Mouse (Mus musculus) embryo, embryonic 10 days (tissue): ENCODE data around the gene Atxn2l.

ENCODE experiments used
- DNase-seq: peaks from one replicate; pipeline ENCODE4 v3.0.0-alpha.2; 2015; ENCODE audit warnings: low spot score

Gene Atxn2l

DNA sequence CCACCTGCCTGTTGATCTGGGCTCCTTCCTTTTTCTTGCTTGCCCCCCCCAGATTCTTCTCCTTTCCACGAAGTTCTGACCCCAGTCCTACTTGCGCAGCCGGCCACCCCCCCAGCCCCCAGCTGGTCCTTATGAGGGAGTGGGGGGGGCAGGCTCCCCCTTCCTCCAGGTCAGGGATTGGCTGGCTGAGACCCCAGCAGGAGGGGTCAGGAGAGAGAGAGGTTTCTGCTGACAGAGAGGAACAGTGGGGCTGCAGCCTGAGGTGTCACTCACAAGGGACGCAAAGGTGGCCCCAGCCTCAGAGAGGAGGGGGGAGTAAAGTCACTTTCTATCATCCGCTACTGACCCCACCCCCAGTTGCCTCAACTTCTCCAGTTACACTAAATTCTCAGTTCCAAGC is 40.2 kb downstream of the Atxn2l start, which contains the start of gene Atp2a1:
Atp2a1 (minus strand) TSS at position 105 of the 400 bp plus-strand sequence.
- DNase-seq, result no peak

DNA sequence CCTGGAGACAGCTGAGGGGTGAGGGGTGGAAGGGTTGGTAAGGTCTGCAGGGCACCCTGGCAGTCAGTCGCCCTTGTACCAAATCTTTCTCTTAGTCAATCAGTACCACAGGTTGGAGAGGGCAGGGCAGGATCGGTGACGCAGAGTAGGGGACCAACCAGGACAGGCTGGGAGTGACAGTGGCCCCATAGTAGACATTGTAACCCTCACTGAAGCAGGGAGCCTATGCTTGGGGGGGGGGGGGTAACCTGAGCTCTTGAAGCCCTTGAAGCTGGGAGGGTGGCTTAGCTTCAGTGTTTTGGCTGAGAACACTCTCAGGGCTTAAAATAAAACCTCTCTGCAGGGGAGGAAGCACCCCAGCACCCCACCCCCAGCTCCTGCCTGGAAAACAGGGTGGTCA is 41.6 kb downstream of the Atxn2l start:
- DNase-seq, result no peak

DNA sequence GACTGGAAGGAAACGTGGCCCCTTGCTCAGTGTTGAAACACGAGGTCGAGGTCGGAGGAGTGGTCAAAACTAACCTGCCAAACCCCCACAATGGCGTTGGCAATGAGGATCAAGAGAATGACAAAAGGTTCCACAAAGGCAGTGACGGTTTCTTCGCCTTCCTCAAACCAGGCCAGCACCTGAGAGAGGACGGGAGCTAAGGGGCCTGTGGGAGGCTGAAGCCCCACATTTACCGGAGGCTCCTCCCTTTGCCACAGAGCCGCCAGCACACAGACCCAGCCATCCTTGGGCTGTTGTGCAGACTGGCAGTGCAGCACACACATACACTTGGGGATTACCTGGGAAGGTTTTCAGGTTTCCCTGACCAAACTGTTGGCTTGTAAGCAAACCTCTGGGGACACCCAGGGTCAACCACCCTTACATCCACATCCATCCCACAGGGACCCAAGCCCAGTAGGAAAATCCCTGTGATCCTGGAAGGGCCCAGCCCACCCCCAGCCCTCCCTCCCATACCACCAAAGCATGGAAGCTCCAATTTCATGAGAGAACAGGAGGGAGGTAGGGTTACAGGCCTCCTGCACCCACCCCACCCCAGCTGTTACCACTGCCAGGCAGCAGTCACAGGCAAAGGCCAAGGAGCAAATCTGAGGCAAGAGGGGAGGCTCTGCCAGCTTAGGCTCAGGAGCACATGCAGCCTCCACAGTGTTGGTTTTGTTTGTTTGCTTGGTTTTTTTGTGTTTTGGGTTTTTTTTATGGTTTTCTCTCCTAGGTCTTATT is 42.4 kb downstream of the Atxn2l start:
- no peak for DNase-seq

DNA sequence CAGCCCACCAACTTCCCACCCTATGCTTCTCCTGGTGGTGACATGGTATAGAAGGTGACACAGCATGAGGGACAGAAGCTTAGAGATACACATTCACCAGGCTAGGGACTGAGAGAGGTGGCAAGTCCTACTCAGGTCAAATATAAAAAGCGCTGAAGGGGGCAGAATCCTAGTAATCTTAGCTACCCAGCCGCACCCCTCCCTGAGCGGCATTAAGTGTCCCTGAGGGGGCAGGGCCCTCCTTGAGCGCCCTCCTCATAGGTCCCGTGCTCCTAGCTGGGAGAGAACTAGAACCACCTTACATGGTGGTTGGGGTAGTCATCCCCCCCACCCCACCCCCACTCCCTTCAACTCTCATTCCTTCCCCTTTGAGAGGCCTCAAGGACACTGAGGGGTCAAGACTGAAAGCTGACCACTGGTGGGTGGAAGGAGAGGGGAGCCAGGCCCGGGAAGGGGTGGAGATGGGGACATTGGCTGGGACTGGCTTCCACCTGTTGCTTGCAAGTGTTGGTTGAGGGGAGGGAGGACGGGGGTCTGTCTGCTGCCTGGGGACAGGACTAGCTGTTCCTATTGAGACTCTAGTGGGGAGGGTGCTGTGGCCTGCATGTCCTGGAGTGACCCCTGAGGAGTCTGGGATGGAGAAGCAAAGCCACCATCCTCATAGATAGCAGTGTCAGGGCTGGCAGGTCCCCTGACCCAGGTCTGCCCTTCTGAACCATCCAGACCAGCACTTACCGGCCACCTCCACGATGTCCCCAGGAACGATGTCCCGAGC is 44.2 kb downstream of the Atxn2l start:
- DNase-seq, result no peak

DNA sequence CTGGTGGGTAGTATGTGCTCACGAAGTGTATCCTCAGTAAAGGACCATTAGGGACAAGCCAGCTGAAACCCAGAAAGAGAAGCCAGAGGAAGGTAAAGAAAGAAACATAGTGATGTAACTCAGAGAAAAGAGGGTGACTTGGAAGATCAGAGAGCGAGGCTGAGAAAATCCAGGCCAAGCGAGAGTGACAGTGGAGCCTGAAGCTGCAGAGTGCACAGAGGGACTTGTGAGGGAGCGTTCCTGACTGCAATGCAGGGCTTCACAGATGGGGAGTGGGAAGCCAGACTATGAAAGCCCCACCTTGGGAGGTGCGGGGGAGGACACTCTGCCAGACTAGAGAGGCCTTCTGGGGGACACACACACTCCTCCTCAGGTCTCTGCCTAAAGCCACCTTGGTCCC is 45.0 kb downstream of the Atxn2l start:
- DNase-seq, result no peak

DNA sequence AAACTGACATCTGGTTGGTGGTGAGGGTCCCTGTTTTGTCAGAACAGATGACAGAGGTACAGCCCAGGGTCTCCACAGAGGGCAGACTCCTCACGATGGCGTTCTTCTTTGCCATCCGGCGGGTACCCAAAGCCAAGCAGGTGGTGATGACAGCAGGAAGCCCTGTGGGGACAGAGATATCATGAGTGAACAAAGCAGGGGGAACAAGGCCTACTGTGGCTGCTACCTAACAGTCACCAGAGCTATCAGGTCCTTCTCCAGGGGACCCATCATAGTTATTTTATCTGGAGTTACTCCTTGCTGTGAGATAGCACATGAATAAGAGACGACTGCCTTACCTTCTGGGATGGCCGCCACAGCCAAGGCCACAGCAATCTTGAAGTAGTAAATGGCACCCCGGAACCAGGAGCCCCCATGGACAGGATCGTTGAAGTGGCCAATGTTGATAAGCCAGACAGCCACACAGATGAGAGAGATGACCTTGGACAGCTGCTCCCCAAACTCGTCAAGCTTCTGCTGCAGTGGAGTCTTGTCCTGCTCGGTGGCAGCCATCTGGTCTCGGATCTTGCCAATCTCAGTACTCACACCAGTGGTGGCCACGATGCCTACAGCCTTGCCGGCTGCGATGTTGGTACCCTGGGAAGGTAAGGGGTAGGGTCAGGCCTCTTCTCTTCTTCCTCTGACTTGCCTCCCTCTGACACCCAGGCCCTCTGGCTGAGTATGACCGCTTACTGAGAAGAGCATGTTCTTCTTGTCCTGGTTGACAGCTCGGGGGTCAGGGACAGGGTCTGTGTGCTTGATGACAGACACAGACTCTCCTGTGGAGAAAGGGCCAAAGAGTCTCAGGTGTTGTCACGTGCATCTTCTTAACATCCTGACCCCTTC is 46.6 kb downstream of the Atxn2l start:
- DNase-seq, result no peak

DNA sequence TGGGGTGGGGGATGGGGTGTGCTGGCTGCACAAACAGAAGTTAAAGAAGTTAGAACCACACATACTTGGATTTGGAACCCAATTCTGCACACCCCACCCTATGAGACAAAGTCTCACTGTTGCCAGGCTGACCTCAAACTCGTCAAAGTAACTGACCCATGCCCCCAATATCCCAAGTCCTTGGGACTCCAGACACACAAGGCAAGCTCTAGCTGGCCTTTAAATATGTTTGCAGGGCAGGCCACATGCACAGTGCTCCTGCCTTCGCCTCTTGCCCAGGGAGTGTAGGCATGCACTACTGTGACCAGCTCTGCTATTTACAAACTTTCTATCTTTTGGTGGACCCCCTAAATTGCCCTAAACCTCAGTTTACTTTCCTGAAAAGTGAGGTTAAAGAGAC is 48.0 kb downstream of the Atxn2l start:
- DNase-seq, result no peak

DNA sequence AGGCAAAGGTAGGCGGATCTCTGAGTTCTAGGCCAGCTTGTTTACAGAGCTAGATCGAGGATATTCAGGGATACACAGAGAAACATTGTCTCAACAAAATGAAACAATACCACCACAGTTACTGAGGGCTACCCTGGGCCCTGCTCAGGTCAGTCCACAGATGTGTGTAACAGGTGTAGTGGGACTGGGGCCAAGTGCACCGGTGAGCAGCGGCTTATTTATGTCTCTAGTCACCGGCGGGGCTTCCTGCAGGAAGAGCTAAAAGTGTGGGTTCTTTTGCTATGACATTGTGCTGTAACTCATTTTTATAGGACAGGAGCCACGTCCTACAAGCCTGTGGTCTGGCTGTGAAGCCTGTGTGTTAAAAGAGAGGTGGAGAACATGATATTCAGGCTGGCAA is 49.4 kb downstream of the Atxn2l start:
- no peak for DNase-seq

DNA sequence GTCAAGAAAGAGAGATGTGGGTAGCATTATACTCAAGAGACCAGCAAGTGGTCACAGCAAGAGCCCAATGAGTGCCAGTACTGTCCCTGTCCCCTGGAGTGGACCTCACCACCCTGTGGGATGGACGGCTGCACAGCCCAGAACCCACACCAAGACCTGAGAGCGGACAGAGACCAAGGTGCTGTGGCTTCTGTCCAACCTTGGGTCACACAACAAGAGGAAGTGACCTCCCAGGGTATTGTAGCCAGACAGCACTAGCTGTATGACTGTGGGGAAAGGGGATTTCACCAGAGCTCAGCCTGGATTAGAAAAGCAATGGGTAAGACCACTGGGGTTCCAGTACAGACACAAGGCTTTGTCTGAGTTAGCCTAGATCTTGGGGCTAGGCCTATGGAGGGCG is 51.0 kb downstream of the Atxn2l start:
- no peak for DNase-seq

DNA sequence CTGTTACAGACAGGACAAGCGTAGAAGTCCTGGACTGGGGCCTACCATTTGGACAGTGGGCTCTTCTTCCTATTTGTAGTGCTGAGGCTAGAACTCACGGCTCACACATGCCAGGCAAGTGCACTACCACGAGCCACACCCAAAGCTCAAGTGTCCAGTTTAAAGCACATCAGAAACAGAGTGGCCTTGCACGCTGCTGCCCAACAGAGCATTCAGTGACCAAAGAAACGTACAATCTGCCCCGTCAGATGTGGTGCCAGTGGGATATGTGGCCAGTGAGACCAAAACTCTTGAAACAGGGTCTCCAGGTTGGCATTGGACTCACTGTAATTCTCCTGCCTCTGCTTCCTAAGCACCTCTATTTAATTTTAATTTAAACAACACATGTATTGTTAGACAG is 52.6 kb downstream of the Atxn2l start:
- no peak for DNase-seq

DNA sequence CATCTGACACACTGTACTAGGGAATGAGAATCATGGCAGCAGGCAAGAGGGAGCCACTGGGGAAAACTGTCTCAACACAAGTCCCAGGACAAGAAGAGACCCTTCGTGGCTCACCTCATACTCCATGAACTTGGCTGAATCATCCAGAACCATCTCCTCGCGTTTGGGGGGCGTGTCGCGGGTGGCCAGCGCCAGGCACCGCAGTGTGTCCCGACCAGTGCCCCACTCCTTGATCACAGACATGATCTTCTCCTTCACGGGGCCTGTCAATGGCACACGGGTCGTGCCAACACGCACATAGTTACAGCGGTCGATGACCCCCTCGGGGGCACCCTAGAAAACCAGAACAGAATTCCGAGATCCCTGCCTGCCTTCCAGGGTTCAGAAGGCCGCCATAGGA is 53.2 kb downstream of the Atxn2l start:
- no peak for DNase-seq

DNA sequence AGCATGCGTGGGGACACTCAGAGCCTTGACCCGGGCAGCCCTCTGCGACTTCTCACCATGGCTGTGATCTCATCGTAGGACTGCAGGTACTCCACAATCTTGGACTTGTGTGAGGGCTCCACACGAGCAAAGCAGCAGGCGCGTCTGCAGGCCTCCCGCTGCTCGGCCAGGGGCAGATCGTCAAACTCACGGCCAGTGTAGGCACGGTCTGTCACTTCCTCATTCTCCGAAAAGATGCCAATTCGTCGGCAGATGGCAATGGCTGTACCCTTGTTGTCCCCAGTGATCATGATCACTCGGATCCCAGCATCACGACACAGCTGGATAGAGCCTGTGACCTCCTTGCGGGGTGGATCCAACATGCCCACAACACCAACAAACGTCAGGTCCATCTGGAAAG is 54.8 kb downstream of the Atxn2l start:
- DNase-seq, result no peak

DNA sequence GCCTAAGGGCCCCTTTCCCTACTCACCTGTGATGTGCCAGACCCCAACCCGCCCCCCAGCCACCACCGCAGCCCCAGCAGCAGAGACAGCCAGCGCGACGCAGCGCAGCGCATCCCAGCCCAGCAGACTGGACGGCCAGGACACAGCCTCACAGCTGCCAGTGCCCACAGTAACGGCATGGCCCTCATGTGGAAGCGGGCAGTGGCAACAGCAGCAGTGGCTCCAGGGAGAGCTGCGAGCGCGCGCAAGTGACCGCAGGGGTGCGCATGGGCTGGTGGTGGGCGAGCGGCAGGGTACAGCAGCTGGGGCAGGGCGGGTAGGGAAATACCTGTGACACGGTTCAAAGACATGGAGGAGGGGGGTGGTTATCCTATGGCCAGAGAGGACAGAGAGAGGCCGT is 57.0 kb downstream of the Atxn2l start:
- DNase-seq, result no peak

DNA sequence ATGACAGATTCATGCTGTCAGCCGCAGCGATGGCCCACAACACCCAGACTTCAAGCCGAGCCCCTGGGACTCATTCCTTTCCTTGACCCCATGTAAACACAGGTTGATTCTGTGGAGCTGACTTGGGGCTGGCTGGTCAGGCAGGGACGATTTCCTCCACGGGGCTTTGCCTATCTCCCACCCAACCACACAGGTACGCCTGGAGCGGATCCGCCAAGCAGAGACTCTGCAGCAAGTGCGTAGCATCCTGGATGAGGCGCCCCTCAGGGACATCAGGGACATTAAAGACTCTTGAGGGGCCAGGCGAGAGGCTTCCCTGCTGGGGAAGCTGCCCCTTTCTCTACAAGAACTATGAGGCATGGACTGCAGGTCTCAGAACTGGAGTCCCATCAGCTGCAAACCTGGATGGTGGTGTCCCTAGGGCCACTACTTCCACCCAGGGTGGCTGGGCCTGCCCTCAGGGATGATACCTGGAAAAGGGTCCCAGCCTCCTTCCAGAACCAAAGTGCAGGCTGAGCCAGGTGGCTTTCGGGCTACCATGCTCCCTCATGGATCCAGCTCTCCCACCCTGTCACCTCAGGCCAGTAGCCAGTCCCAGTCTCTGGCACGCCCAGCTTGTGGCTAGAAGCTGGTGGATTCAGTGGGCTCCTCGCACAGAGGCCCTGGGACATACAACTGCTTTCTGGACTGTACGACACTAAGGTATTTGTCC is 58.0 kb downstream of the Atxn2l start:
- no peak for DNase-seq

DNA sequence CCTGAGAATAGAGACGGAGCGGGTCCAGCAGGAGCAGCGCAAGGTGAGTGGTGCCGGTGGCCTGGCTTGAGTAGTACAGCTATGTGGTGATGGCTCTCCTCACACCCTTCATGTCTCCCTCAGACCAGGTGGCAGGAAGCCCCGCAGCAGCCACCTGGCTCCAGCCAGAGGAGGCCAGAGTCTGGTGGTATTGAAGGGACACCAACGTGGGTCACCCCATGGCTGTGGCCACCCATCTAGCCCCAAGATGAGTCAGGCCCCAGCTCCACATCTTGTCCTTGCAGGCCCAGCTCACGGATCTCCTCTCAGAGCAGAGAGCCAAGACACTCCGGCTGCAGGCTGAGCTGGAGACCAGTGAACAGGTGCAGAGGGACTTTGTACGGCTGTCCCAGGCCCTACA is 58.7 kb downstream of the Atxn2l start:
- no peak for DNase-seq

DNA sequence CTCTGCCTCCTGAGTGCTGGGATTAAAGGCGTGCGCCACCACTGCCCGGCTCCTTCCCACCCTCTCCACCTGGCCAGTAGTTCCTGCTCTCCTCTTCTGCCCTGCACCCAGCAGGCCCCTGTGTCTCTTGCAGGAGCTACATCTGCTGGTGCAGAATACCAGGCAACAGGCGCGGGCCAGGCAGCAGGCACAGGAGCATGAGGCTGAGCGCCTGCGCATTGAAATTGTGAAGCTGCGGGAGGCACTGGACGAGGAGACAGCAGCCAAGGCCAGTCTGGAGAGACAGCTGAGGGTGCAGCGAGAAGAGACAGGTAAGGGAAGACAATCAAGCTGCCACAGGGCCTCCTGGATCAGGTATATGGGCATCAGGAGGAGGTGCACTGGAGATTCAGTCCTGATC is 59.2 kb downstream of the Atxn2l start:
- no peak for DNase-seq
